Mouse (Mus musculus) heart, embryonic 11.5 days (tissue): Measurements from ENCODE around the gene Tlr9. TPM values are rescaled to one million over a fixed set of nuclear protein-coding genes. Genes with fewer than 3 reads are reported as not detected.
A peak's percentile ranks its signal among the peaks of the same experiment; 100 is the strongest.

Experiments
- ATAC-seq: fragments of 200-750 bp; cut with Nextera tagmentation; replicated peaks from 2 replicates; pipeline ENCODE4 v1.8.0; 2017; ENCODE audit warnings: moderate library complexity; ENCODE audit not compliant: insufficient number of reproducible peaks, low FRiP score, low TSS enrichment
- H3K27ac ChIP-seq: fragments of 300-500 bp; sonication (generic); 2 replicates; pipeline ENCODE4 v1.5.1; 2014; ENCODE audit warnings: mild to moderate bottlenecking, low read depth, low read length
- H3K27me3 ChIP-seq: fragments of 300-500 bp; sonication (generic); 2 replicates; pipeline ENCODE4 v1.6.1; 2014; ENCODE audit warnings: mild to moderate bottlenecking, low read length, mixed read lengths; ENCODE audit not compliant: control insufficient read depth, insufficient read depth
- H3K36me3 ChIP-seq: fragments of 300-500 bp; sonication (generic); 2 replicates; pipeline ENCODE4 v1.6.1; 2014; ENCODE audit warnings: mild to moderate bottlenecking, low read length, moderate library complexity, mixed read lengths; ENCODE audit not compliant: control insufficient read depth, insufficient read depth
- H3K4me1 ChIP-seq: fragments of 300-500 bp; sonication (generic); 2 replicates; pipeline ENCODE4 v1.6.1; 2014; ENCODE audit warnings: low read length; ENCODE audit not compliant: control insufficient read depth, insufficient read depth
- H3K4me2 ChIP-seq: fragments of 300-500 bp; sonication (generic); 2 replicates; pipeline ENCODE4 v1.6.1; 2014; ENCODE audit warnings: mild to moderate bottlenecking, moderate library complexity
- H3K4me3 ChIP-seq: fragments of 300-500 bp; sonication (generic); 2 replicates; pipeline ENCODE4 v1.5.1; 2014; ENCODE audit warnings: low read depth, low read length
- H3K9ac ChIP-seq: fragments of 300-500 bp; sonication (generic); 2 replicates; pipeline ENCODE4 v1.6.1; 2014; ENCODE audit warnings: mild to moderate bottlenecking, low read depth, low read length, moderate library complexity
- H3K9me3 ChIP-seq: fragments of 300-500 bp; sonication (generic); replicated peaks from 2 replicates; pipeline ENCODE4 v1.6.1; 2016; ENCODE audit warnings: low read length; ENCODE audit not compliant: control insufficient read depth
- WGBS: fragments of 180-500 bp; shearing (Covaris S2); extraction: QIAGEN DNeasy Blood & Tissue Kit; methylation state at CpG from one replicate; pipeline ENCODE4 v1.1.7; 2014; ENCODE audit not compliant: insufficient replicate concordance; 5-methylcytosine and 5-hydroxymethylcytosine counted together
- microRNA counts: library from miRNA; unstranded; fragments of <30 nt; microRNA quantifications from one replicate; lab custom pipeline; 2015
- microRNA-seq: library from miRNA; unstranded; fragments of <30 nt; microRNA quantifications from one replicate; pipeline ENCODE4, GENCODE M21; 2016; ENCODE audit warnings: borderline number of aligned reads
- polyA plus RNA-seq: library from polyadenylated mRNA; unstranded; fragments of >200 nt; fragmentation: Nextera tagmentation; extraction: Ambion mirVana; gene quantifications from 2 replicates; pipeline ENCODE4 v1.2.1, GENCODE M21; 2014

The Tlr9 gene
- polyA plus RNA-seq, 1 experiment from 2014 or later: not detected

GRCm38 (mm10) chr9:106273276-106273675 is 50.9 kb downstream of the Tlr9 start:
- Histone ChIP-seq H3K36me3 (no peaks in the 10 kb centered on the region), H3K9ac (no peak overlapping the region), H3K27me3 (no peaks in the 10 kb centered on the region), H3K4me1 (peaks cover 6% of the 10 kb centered on the region), H3K9me3 (no peaks in the 10 kb centered on the region), H3K27ac (no peak overlapping the region), H3K4me3 (no peak overlapping the region), H3K4me2 (no peak overlapping the region)
- ATAC-seq: no peak
- WGBS: 87% methylated on average over 12 of the region's 12 CpGs

GRCm38 (mm10) chr9:106273791-106274190 is 51.4 kb downstream of the Tlr9 start:
- WGBS: 57% methylated on average over 4 of the region's 4 CpGs
- Histone ChIP-seq H3K27ac (no peak overlapping the region), H3K4me1 (peaks cover 2% of the 10 kb centered on the region)

GRCm38 (mm10) chr9:106274652-106275180 is 52.3 kb downstream of the Tlr9 start:
- no peak overlapping the region for H3K27ac ChIP-seq
- no peak overlapping the region for H3K4me2 ChIP-seq
- no peaks in the 10 kb centered on the region for H3K9me3 ChIP-seq
- no peaks in the 10 kb centered on the region for H3K4me1 ChIP-seq
- ATAC-seq: no peak
- no peaks in the 10 kb centered on the region for H3K27me3 ChIP-seq
- no peak overlapping the region for H3K9ac ChIP-seq
- WGBS: 75% methylated on average over 8 of the region's 8 CpGs
- H3K4me3 ChIP-seq: no peak overlapping the region
- H3K36me3 ChIP-seq: no peaks in the 10 kb centered on the region

More at GRCm38 (mm10) chr9:106273791-106274190, 51.4 kb downstream of the Tlr9 start:
- H3K27me3 ChIP-seq: no peaks in the 10 kb centered on the region
- H3K9me3 ChIP-seq: no peaks in the 10 kb centered on the region
- no peak overlapping the region for H3K4me2 ChIP-seq
- no peaks in the 10 kb centered on the region for H3K36me3 ChIP-seq
- H3K4me3 ChIP-seq: no peak overlapping the region
- H3K9ac ChIP-seq: no peak overlapping the region
- ATAC-seq: no peak

GRCm38 (mm10) chr9:106275806-106276205 is 53.4 kb downstream of the Tlr9 start:
- no peak overlapping the region for H3K4me2 ChIP-seq
- no peaks in the 10 kb centered on the region for H3K27me3 ChIP-seq
- H3K4me3 ChIP-seq: no peak overlapping the region
- H3K9ac ChIP-seq: no peak overlapping the region
- H3K9me3 ChIP-seq: no peaks in the 10 kb centered on the region
- no peak overlapping the region for H3K27ac ChIP-seq
- WGBS: 63% methylated on average over 1 of the region's 1 CpGs
- ATAC-seq: no peak
- H3K4me1 ChIP-seq: no peaks in the 10 kb centered on the region; the same call in 1 of the 2 replicates
- H3K36me3 ChIP-seq: no peaks in the 10 kb centered on the region

MicroRNA genes within 50 kb of the gene (microRNA counts, 519-probe panel; counts per million panel counts)
- 6,809 counts per million, percentile 89 among the panel's probes with 10 or more counts for microRNA mmu-let-7g (lab: Ali Mortazavi, UCI)

Small RNAs within 50 kb of the gene (microRNA-seq; reads per million reads assigned to microRNA genes)
- gene Mirlet7g: 22,724 reads per million, percentile 98 among the genes with 10 or more reads in this experiment

Other genes with a start within 250 kb of the Tlr9 start
- 0.06 TPM in 1 of 2 replicates, not detected in the other for gene Col6a4, start 125.8 kb upstream of the Tlr9 start, polyA plus RNA-seq
- 0.57 and 1.1 TPM in 2 replicates for gene Glyctk, start 64.5 kb upstream of the Tlr9 start, polyA plus RNA-seq
- 22.7 and 24.4 TPM in 2 replicates for gene Wdr82, start 51.7 kb upstream of the Tlr9 start, polyA plus RNA-seq
- 20.6 and 23.5 TPM in 2 replicates for gene Ppm1m, start 22.9 kb upstream of the Tlr9 start, polyA plus RNA-seq
- gene Twf2, start 19.5 kb upstream of the Tlr9 start, polyA plus RNA-seq: 55.6 and 62.2 TPM in 2 replicates
- 121 and 128 TPM in 2 replicates for gene Alas1, start 26.1 kb downstream of the Tlr9 start, polyA plus RNA-seq
- 28.4 and 31.1 TPM in 2 replicates for gene Poc1a, start 58.5 kb downstream of the Tlr9 start, polyA plus RNA-seq
- 19.8 and 22.0 TPM in 2 replicates for gene Dusp7, start 146.0 kb downstream of the Tlr9 start, polyA plus RNA-seq
- 695 and 851 TPM in 2 replicates for gene Rpl29, start 206.9 kb downstream of the Tlr9 start, polyA plus RNA-seq
- gene Acy1, start 215.7 kb downstream of the Tlr9 start, polyA plus RNA-seq: 23.2 and 27.7 TPM in 2 replicates
- gene Abhd14b, start 224.9 kb downstream of the Tlr9 start, polyA plus RNA-seq: 4.7 and 5.0 TPM in 2 replicates
- 41.2 and 41.9 TPM in 2 replicates for gene Abhd14a, start 225.1 kb downstream of the Tlr9 start, polyA plus RNA-seq
- gene Pcbp4, start 230.7 kb downstream of the Tlr9 start, polyA plus RNA-seq: 77.0 and 80.4 TPM in 2 replicates
- gene Gpr62, start 243.3 kb downstream of the Tlr9 start, polyA plus RNA-seq: 0.25 and 0.46 TPM in 2 replicates